Mouse (Mus musculus) erythroid progenitor cell, adult 5-6 weeks (primary cell): ENCODE measurements around the gene AL731706.2. TPM values are rescaled to one million over a fixed set of nuclear protein-coding genes. Genes with fewer than 3 reads are reported as not detected.

Experiments used
- total RNA-seq, 2 experiments: library from RNA; stranded (forward) in 1 of 2; stranded (reverse) in 1 of 2; fragments of 150-400 nt in 1 of 2; fragments of 186-747, 209-891 nt in 1 of 2; gene quantifications; 2 replicates each; pipeline versions ENCODE4 v1.2.3 to v1.2.4; 2015 to 2017; ENCODE audit warnings: low replicate concordance in 2 of 2

The AL731706.2 gene
- total RNA-seq, 2 experiments from 2014 or later, result not detected

Other genes starting within 250 kb of the AL731706.2 start
- gene Snap25, start 172.2 kb downstream of the AL731706.2 start, total RNA-seq (2015; ENCODE audit: low replicate concordance), result not detected in 2 replicates
- gene Snap25, start 172.2 kb downstream of the AL731706.2 start, total RNA-seq (2017; ENCODE audit: low replicate concordance), result not detected in 2 replicates
- gene Slx4ip, start 5.5 kb upstream of the AL731706.2 start, total RNA-seq (2015; ENCODE audit: low replicate concordance), result 11.9 and 15.5 TPM in 2 replicates
- 7.9 and 13.2 TPM in 2 replicates for gene Slx4ip, start 5.5 kb upstream of the AL731706.2 start, total RNA-seq (2017; ENCODE audit: low replicate concordance)
- not detected in 2 replicates for gene AL731706.1, start 5.7 kb upstream of the AL731706.2 start, total RNA-seq (2015; ENCODE audit: low replicate concordance)
- not detected in 2 replicates for gene AL731706.1, start 5.7 kb upstream of the AL731706.2 start, total RNA-seq (2017; ENCODE audit: low replicate concordance)
- 12.2 and 15.1 TPM in 2 replicates for gene Mkks, start 5.7 kb upstream of the AL731706.2 start, total RNA-seq (2015; ENCODE audit: low replicate concordance)
- gene Mkks, start 5.7 kb upstream of the AL731706.2 start, total RNA-seq (2017; ENCODE audit: low replicate concordance), result 3.9 and 4.6 TPM in 2 replicates
- not detected in 2 replicates for gene Jag1, start 231.0 kb upstream of the AL731706.2 start, total RNA-seq (2015; ENCODE audit: low replicate concordance)
- 0.26 TPM in 1 of 2 replicates, not detected in the other for gene Jag1, start 231.0 kb upstream of the AL731706.2 start, total RNA-seq (2017; ENCODE audit: low replicate concordance)